Mouse (Mus musculus): Measurements from ENCODE around the gene Tmed2. TPM values are rescaled to one million over a fixed set of nuclear protein-coding genes. Genes with fewer than 3 reads are reported as not detected.
A peak's percentile ranks its signal among the peaks of the same experiment; 100 is the strongest.
"Not testable (repeated sequence)": the region's sequence is repeated elsewhere in the genome, so short reads cannot be mapped to it uniquely, and the experiment has no call there.

The Tmed2 gene
- polyA plus RNA-seq, 1 experiment from 2014 or later = 490 TPM

- no peak; the same call in 1 of the 2 replicates for ATAC-seq (ENCODE audit: low FRiP score)
- H3K27ac ChIP-seq (ENCODE audit: low read depth, low read length) = peak overlapping the region; percentile 57
Observed at GRCm38 (mm10) chr5:124531583-124531930, 8.9 kb upstream of the Tmed2 start.

GRCm38 (mm10) chr5:124532451-124532850 is 8.0 kb upstream of the Tmed2 start:
- H3K9me3 ChIP-seq (ENCODE audit: control insufficient read depth, low read length) = no peaks in the 10 kb centered on the region
- no peak overlapping the region for H3K27ac ChIP-seq (ENCODE audit: low read depth, low read length)
- WGBS = 37% methylated on average over 7 of the region's 7 CpGs
- no peaks in the 10 kb centered on the region for H3K36me3 ChIP-seq (ENCODE audit: control insufficient read depth, insufficient read depth, low read length)
- ATAC-seq (ENCODE audit: low FRiP score) (no peak), DNase-seq (ENCODE audit: low spot score, missing footprints) (no peak)
- H3K4me2 ChIP-seq = no peak overlapping the region
- H3K9ac ChIP-seq (ENCODE audit: low read length) = no peak overlapping the region
- H3K4me3 ChIP-seq (ENCODE audit: low read depth, low read length) = no peak overlapping the region
- H3K4me1 ChIP-seq (ENCODE audit: control insufficient read depth, insufficient read depth, low read length) = peaks cover 30% of the 10 kb centered on the region
- no peaks in the 10 kb centered on the region for H3K27me3 ChIP-seq (ENCODE audit: control insufficient read depth, insufficient read depth, low read length)

More at GRCm38 (mm10) chr5:124531583-124531930, 8.9 kb upstream of the Tmed2 start:
- no peak for DNase-seq (ENCODE audit: low spot score, missing footprints)
- H3K4me3 ChIP-seq (ENCODE audit: low read depth, low read length) = peak overlapping the region; percentile 71
- no peaks in the 10 kb centered on the region for H3K27me3 ChIP-seq (ENCODE audit: control insufficient read depth, insufficient read depth, low read length)
- WGBS = 11% methylated on average over 14 of the region's 14 CpGs
- no peaks in the 10 kb centered on the region for H3K36me3 ChIP-seq (ENCODE audit: control insufficient read depth, insufficient read depth, low read length)
- H3K9ac ChIP-seq (ENCODE audit: low read length) = peak overlapping the region; percentile 74
- peak overlapping the region; percentile 61 for H3K4me2 ChIP-seq
- no peaks in the 10 kb centered on the region for H3K9me3 ChIP-seq (ENCODE audit: control insufficient read depth, low read length)
- peaks cover 27% of the 10 kb centered on the region for H3K4me1 ChIP-seq (ENCODE audit: control insufficient read depth, insufficient read depth, low read length)

GRCm38 (mm10) chr5:124535016-124535415 is 5.5 kb upstream of the Tmed2 start:
- ATAC-seq (ENCODE audit: low FRiP score) (no peak), DNase-seq (ENCODE audit: low spot score, missing footprints) (no peak)
- H3K27ac ChIP-seq (ENCODE audit: low read depth, low read length) = no peak overlapping the region
- 73% methylated on average over 5 of the region's 5 CpGs for WGBS
- H3K4me2 ChIP-seq = no peak overlapping the region
- no peaks in the 10 kb centered on the region for H3K27me3 ChIP-seq (ENCODE audit: control insufficient read depth, insufficient read depth, low read length)
- no peaks in the 10 kb centered on the region for H3K9me3 ChIP-seq (ENCODE audit: control insufficient read depth, low read length)
- H3K4me3 ChIP-seq (ENCODE audit: low read depth, low read length) = no peak overlapping the region
- peaks cover 12% of the 10 kb centered on the region for H3K4me1 ChIP-seq (ENCODE audit: control insufficient read depth, insufficient read depth, low read length)
- no peak overlapping the region for H3K9ac ChIP-seq (ENCODE audit: low read length)
- H3K36me3 ChIP-seq (ENCODE audit: control insufficient read depth, insufficient read depth, low read length) = no peaks in the 10 kb centered on the region

- ATAC-seq (ENCODE audit: low FRiP score) (no peak), DNase-seq (ENCODE audit: low spot score, missing footprints) (peak; percentile 82)
- peak overlapping the region; percentile 44 for H3K9ac ChIP-seq (ENCODE audit: low read length)
- no peaks in the 10 kb centered on the region for H3K36me3 ChIP-seq (ENCODE audit: control insufficient read depth, insufficient read depth, low read length)
- H3K4me2 ChIP-seq = peak overlapping the region; percentile 35
- H3K4me3 ChIP-seq (ENCODE audit: low read depth, low read length) = no peak overlapping the region
- H3K27ac ChIP-seq (ENCODE audit: low read depth, low read length) = no peak overlapping the region
- 4% methylated on average over 14 of the region's 17 CpGs for WGBS
- H3K27me3 ChIP-seq (ENCODE audit: control insufficient read depth, insufficient read depth, low read length) = no peaks in the 10 kb centered on the region
- no peaks in the 10 kb centered on the region for H3K9me3 ChIP-seq (ENCODE audit: control insufficient read depth, low read length)
- H3K4me1 ChIP-seq (ENCODE audit: control insufficient read depth, insufficient read depth, low read length) = peaks cover 7% of the 10 kb centered on the region
Observed at GRCm38 (mm10) chr5:124536776-124537175, 3.7 kb upstream of the Tmed2 start.

GRCm38 (mm10) chr5:124538813-124539792 is 1.4 kb upstream of the Tmed2 start:
- Histone ChIP-seq H3K4me3 (ENCODE audit: low read depth, low read length) (no peak overlapping the region), H3K4me2 (no peak overlapping the region), H3K9me3 (ENCODE audit: control insufficient read depth, low read length) (no peaks in the 10 kb centered on the region), H3K27ac (ENCODE audit: low read depth, low read length) (no peak overlapping the region), H3K9ac (ENCODE audit: low read length) (no peak overlapping the region), H3K4me1 (ENCODE audit: control insufficient read depth, insufficient read depth, low read length) (peaks cover 13% of the 10 kb centered on the region), H3K36me3 (ENCODE audit: control insufficient read depth, insufficient read depth, low read length) (peaks cover 2% of the 10 kb centered on the region; the same call in 1 of the 2 replicates), H3K27me3 (ENCODE audit: control insufficient read depth, insufficient read depth, low read length) (no peaks in the 10 kb centered on the region)
- DNase-seq (ENCODE audit: low spot score, missing footprints) (no peak), ATAC-seq (ENCODE audit: low FRiP score) (no peak)
- 74% methylated on average over 15 of the region's 16 CpGs for WGBS

GRCm38 (mm10) chr5:124539905-124540304 is 590 bp upstream of the Tmed2 start:
- Histone ChIP-seq H3K4me2 (peak overlapping the region; percentile 32; the same call in 1 of the 2 replicates), H3K9ac (ENCODE audit: low read length) (peak overlapping the region; percentile 53; the same call in 1 of the 2 replicates), H3K9me3 (ENCODE audit: control insufficient read depth, low read length) (no peaks in the 10 kb centered on the region), H3K4me1 (ENCODE audit: control insufficient read depth, insufficient read depth, low read length) (peaks cover 13% of the 10 kb centered on the region), H3K27me3 (ENCODE audit: control insufficient read depth, insufficient read depth, low read length) (no peaks in the 10 kb centered on the region), H3K36me3 (ENCODE audit: control insufficient read depth, insufficient read depth, low read length) (peaks cover 5% of the 10 kb centered on the region; the same call in 1 of the 2 replicates), H3K4me3 (ENCODE audit: low read depth, low read length) (peak overlapping the region; percentile 96), H3K27ac (ENCODE audit: low read depth, low read length) (no peak overlapping the region)
- ATAC-seq (ENCODE audit: low FRiP score) = no peak
- DNase-seq (ENCODE audit: low spot score, missing footprints) = no peak
- 70% methylated on average over 4 of the region's 4 CpGs for WGBS

GRCm38 (mm10) chr5:124540905-124541601 is 558 bp downstream of the Tmed2 start:
- Histone ChIP-seq H3K4me1 (ENCODE audit: control insufficient read depth, insufficient read depth, low read length) (peaks cover 13% of the 10 kb centered on the region), H3K4me2 (peak overlapping the region; percentile 52), H3K9ac (ENCODE audit: low read length) (peak overlapping the region; percentile 86), H3K27ac (ENCODE audit: low read depth, low read length) (peak overlapping the region; percentile 32; the same call in 1 of the 2 replicates), H3K9me3 (ENCODE audit: control insufficient read depth, low read length) (no peaks in the 10 kb centered on the region), H3K4me3 (ENCODE audit: low read depth, low read length) (peak overlapping the region; percentile 96), H3K36me3 (ENCODE audit: control insufficient read depth, insufficient read depth, low read length) (peaks cover 9% of the 10 kb centered on the region), H3K27me3 (ENCODE audit: control insufficient read depth, insufficient read depth, low read length) (no peaks in the 10 kb centered on the region)
- under 1% methylated on average over 75 of the region's 89 CpGs for WGBS
- ATAC-seq (ENCODE audit: low FRiP score) (peak; percentile 81), DNase-seq (ENCODE audit: low spot score, missing footprints) (peak; percentile 94)

GRCm38 (mm10) chr5:124541602-124541973 is 1.1 kb downstream of the Tmed2 start:
- no peak for ATAC-seq (ENCODE audit: low FRiP score)

GRCm38 (mm10) chr5:124550737-124551136 is 10.2 kb downstream of the Tmed2 start:
- WGBS = 82% methylated on average over 4 of the region's 4 CpGs
- H3K36me3 ChIP-seq (ENCODE audit: control insufficient read depth, insufficient read depth, low read length) = peaks cover 16% of the 10 kb centered on the region
- not testable (repeated sequence) for H3K9me3 ChIP-seq (ENCODE audit: control insufficient read depth, low read length); H3K27me3 ChIP-seq (ENCODE audit: control insufficient read depth, insufficient read depth, low read length); H3K4me2 ChIP-seq; ATAC-seq (ENCODE audit: low FRiP score); H3K9ac ChIP-seq (ENCODE audit: low read length); H3K27ac ChIP-seq (ENCODE audit: low read depth, low read length); H3K4me3 ChIP-seq (ENCODE audit: low read depth, low read length); H3K4me1 ChIP-seq (ENCODE audit: control insufficient read depth, insufficient read depth, low read length)
- peak; percentile 81 for DNase-seq (ENCODE audit: low spot score, missing footprints)

More at GRCm38 (mm10) chr5:124541602-124541973, 1.1 kb downstream of the Tmed2 start:
- no peak for DNase-seq (ENCODE audit: low spot score, missing footprints)
- Histone ChIP-seq H3K27ac (ENCODE audit: low read depth, low read length) (no peak overlapping the region), H3K9ac (ENCODE audit: low read length) (peak overlapping the region; percentile 86), H3K4me3 (ENCODE audit: low read depth, low read length) (peak overlapping the region; percentile 96), H3K4me1 (ENCODE audit: control insufficient read depth, insufficient read depth, low read length) (peaks cover 12% of the 10 kb centered on the region), H3K4me2 (peak overlapping the region; percentile 52), H3K36me3 (ENCODE audit: control insufficient read depth, insufficient read depth, low read length) (peaks cover 14% of the 10 kb centered on the region), H3K27me3 (ENCODE audit: control insufficient read depth, insufficient read depth, low read length) (no peaks in the 10 kb centered on the region), H3K9me3 (ENCODE audit: control insufficient read depth, low read length) (no peaks in the 10 kb centered on the region)
- WGBS = 13% methylated on average over 8 of the region's 8 CpGs

Data from midbrain, embryonic 11.5 days (tissue).